Mouse (Mus musculus): ENCODE results near the gene Tmem56.

- TF ChIP-seq POLR2A (IDR thresholded peaks at IDR 0.05; ENCODE audit: extremely low read depth, insufficient read depth, low read length) (no peak), CTCF (IDR thresholded peaks at IDR 0.05; ENCODE audit: low read depth, low read length) (no peak)
These were observed 37.0 kb upstream of the Tmem56 start for GRCm38 (mm10) chr3:121319906-121320305.
